Mouse (Mus musculus) neural tube, embryonic 14.5 days (tissue): ENCODE results near the gene Gm11559. TPM values are rescaled to one million over a fixed set of nuclear protein-coding genes. Genes with fewer than 3 reads are reported as not detected.
"Not testable (repeated sequence)": the region's sequence is repeated elsewhere in the genome, so short reads cannot be mapped to it uniquely, and the experiment has no call there.

Experiments used
- ATAC-seq: fragments of 200-750 bp; cut with Nextera tagmentation; 2 replicates; pipeline ENCODE4 v1.8.0; 2017; ENCODE audit warnings: low read depth, mild to moderate bottlenecking, moderate TSS enrichment, moderate library complexity
- H3K27ac ChIP-seq: fragments of 300-500 bp; sonication (generic); 2 replicates; pipeline ENCODE4 v1.5.1; 2014; ENCODE audit warnings: low read depth, mild to moderate bottlenecking, control low read depth, low read length, moderate library complexity, mixed read lengths
- H3K27me3 ChIP-seq: fragments of 300-500 bp; sonication (generic); 2 replicates; pipeline ENCODE4 v1.6.1; 2014; ENCODE audit warnings: low read length; ENCODE audit not compliant: control insufficient read depth, insufficient read depth
- H3K36me3 ChIP-seq: fragments of 300-500 bp; sonication (generic); 2 replicates; pipeline ENCODE4 v1.6.1; 2014; ENCODE audit warnings: low read length, mixed read lengths; ENCODE audit not compliant: control insufficient read depth, insufficient read depth
- H3K4me1 ChIP-seq: fragments of 300-500 bp; sonication (generic); 2 replicates; pipeline ENCODE4 v1.6.1; 2014; ENCODE audit warnings: low read length; ENCODE audit not compliant: control insufficient read depth, insufficient read depth
- H3K4me2 ChIP-seq: fragments of 300-500 bp; sonication (generic); 2 replicates; pipeline ENCODE4 v1.6.1; 2014; ENCODE audit warnings: mild to moderate bottlenecking, low read depth, low read length, control low read depth
- H3K4me3 ChIP-seq: fragments of 300-500 bp; sonication (generic); 2 replicates; pipeline ENCODE4 v1.5.1; 2014; ENCODE audit warnings: low read depth, low read length, control low read depth, mixed read lengths
- H3K9ac ChIP-seq: fragments of 300-500 bp; sonication (generic); replicated peaks from 2 replicates; pipeline ENCODE4 v1.6.1; 2014; ENCODE audit warnings: low read depth, mild to moderate bottlenecking, control low read depth, low read length, mixed read lengths
- H3K9me3 ChIP-seq: fragments of 300-500 bp; sonication (generic); 2 replicates; pipeline ENCODE4 v1.6.1; 2016; ENCODE audit warnings: low read length; ENCODE audit not compliant: control insufficient read depth
- WGBS: fragments of 180-500 bp; shearing (Covaris S2); extraction: QIAGEN DNeasy Blood & Tissue Kit; methylation state at CpG from one replicate; pipeline ENCODE4 v1.1.7; 2014; 5-methylcytosine and 5-hydroxymethylcytosine counted together
- polyA plus RNA-seq: library from polyadenylated mRNA; unstranded; fragments of >200 nt; fragmentation: Nextera tagmentation; extraction: Ambion mirVana; gene quantifications from 2 replicates; pipeline ENCODE4 v1.2.1, GENCODE M21; 2014

The Gm11559 gene
- polyA plus RNA-seq, 1 experiment from 2014 or later = not detected

GRCm38 (mm10) chr11:99873089-99873488, 8.8 kb downstream of the Gm11559 start, which contains the start of gene Krtap9-1:
TSS of gene Krtap9-1 (plus strand) at chr11:99873389.
- WGBS = 86% methylated on average over 1 of the region's 1 CpGs
- H3K4me3 ChIP-seq, H3K9ac ChIP-seq, H3K27ac ChIP-seq, H3K36me3 ChIP-seq, ATAC-seq, H3K4me1 ChIP-seq, H3K9me3 ChIP-seq, H3K27me3 ChIP-seq, H3K4me2 ChIP-seq: not testable (repeated sequence)

GRCm38 (mm10) chr11:99878887-99879286, 14.6 kb downstream of the Gm11559 start, which contains the start of gene Gm11567:
TSS of gene Gm11567 (plus strand) at chr11:99879187.
- H3K27me3 ChIP-seq, H3K27ac ChIP-seq, H3K9ac ChIP-seq, H3K4me2 ChIP-seq, ATAC-seq, H3K36me3 ChIP-seq, H3K4me1 ChIP-seq, H3K9me3 ChIP-seq, H3K4me3 ChIP-seq: not testable (repeated sequence)
- WGBS = 54% methylated on average over 1 of the region's 1 CpGs

- H3K27me3 ChIP-seq = no peaks in the 10 kb centered on the region
- no peak within 1 kb of the TSS for H3K4me3 ChIP-seq
- H3K4me2 ChIP-seq = no peak within 1 kb of the TSS
- no peaks in the 10 kb centered on the region for H3K36me3 ChIP-seq
- no peak within 1 kb of the TSS for H3K9ac ChIP-seq
- no peaks in the 10 kb centered on the region for H3K4me1 ChIP-seq
- no peak within 1 kb of the TSS for H3K27ac ChIP-seq
- WGBS = 89% methylated on average over 2 of the region's 2 CpGs
- ATAC-seq = no peak
- H3K9me3 ChIP-seq = no peaks in the 10 kb centered on the region
Observed at GRCm38 (mm10) chr11:99907620-99908019, 43.3 kb downstream of the Gm11559 start, which contains the start of gene Krtap31-1. TSS of gene Krtap31-1 (plus strand) at chr11:99907920.

GRCm38 (mm10) chr11:99914451-99914850, 50.2 kb downstream of the Gm11559 start, which contains the start of gene Gm11565:
TSS of gene Gm11565 (plus strand) at chr11:99914751.
- Histone ChIP-seq H3K27ac (no peak within 1 kb of the TSS), H3K36me3 (no peaks in the 10 kb centered on the region), H3K9ac (no peak within 1 kb of the TSS), H3K9me3 (no peaks in the 10 kb centered on the region), H3K27me3 (no peaks in the 10 kb centered on the region), H3K4me2 (no peak within 1 kb of the TSS), H3K4me1 (no peaks in the 10 kb centered on the region), H3K4me3 (no peak within 1 kb of the TSS)
- WGBS = 90% methylated on average over 3 of the region's 3 CpGs
- ATAC-seq = no peak

Other genes starting within 250 kb of the Gm11559 start
- gene Krtap2-4, start 249.6 kb upstream of the Gm11559 start, polyA plus RNA-seq = not detected in 2 replicates
- not detected in 2 replicates for gene Gm11562, start 244.0 kb upstream of the Gm11559 start, polyA plus RNA-seq
- gene Krtap4-1, start 236.2 kb upstream of the Gm11559 start, polyA plus RNA-seq = not detected in 2 replicates
- gene Krtap4-2, start 229.4 kb upstream of the Gm11559 start, polyA plus RNA-seq = not detected in 2 replicates
- gene Krtap4-7, start 220.4 kb upstream of the Gm11559 start, polyA plus RNA-seq = not detected in 2 replicates
- not detected in 2 replicates for gene Gm11555, start 214.2 kb upstream of the Gm11559 start, polyA plus RNA-seq
- not detected in 2 replicates for gene Gm11563, start 205.5 kb upstream of the Gm11559 start, polyA plus RNA-seq
- not detected in 2 replicates for gene Krtap4-6, start 198.5 kb upstream of the Gm11559 start, polyA plus RNA-seq
- gene Gm14190, start 173.7 kb upstream of the Gm11559 start, polyA plus RNA-seq = not detected in 2 replicates
- not detected in 2 replicates for gene Gm14180, start 130.2 kb upstream of the Gm11559 start, polyA plus RNA-seq
- not detected in 2 replicates for gene Gm11595, start 91.6 kb upstream of the Gm11559 start, polyA plus RNA-seq
- gene Krtap4-8, start 83.8 kb upstream of the Gm11559 start, polyA plus RNA-seq = not detected in 2 replicates
- gene Krtap4-9, start 79.3 kb upstream of the Gm11559 start, polyA plus RNA-seq = not detected in 2 replicates
- not detected in 2 replicates for gene Gm11596, start 71.0 kb upstream of the Gm11559 start, polyA plus RNA-seq
- gene Gm11569, start 65.5 kb upstream of the Gm11559 start, polyA plus RNA-seq = not detected in 2 replicates
- not detected in 2 replicates for gene Gm11554, start 60.0 kb upstream of the Gm11559 start, polyA plus RNA-seq
- gene Krtap4-13, start 54.6 kb upstream of the Gm11559 start, polyA plus RNA-seq = not detected in 2 replicates
- gene Gm11564, start 48.8 kb upstream of the Gm11559 start, polyA plus RNA-seq = not detected in 2 replicates
- not detected in 2 replicates for gene 2300003K06Rik, start 26.4 kb upstream of the Gm11559 start, polyA plus RNA-seq
- gene Krtap4-16, start 12.9 kb upstream of the Gm11559 start, polyA plus RNA-seq = not detected in 2 replicates
- not detected in 2 replicates for gene Gm11568, start 6.6 kb upstream of the Gm11559 start, polyA plus RNA-seq
- not detected in 2 replicates for gene Krtap9-1, start 8.9 kb downstream of the Gm11559 start, polyA plus RNA-seq
- not detected in 2 replicates for gene Gm11567, start 14.7 kb downstream of the Gm11559 start, polyA plus RNA-seq
- gene Krtap31-1, start 43.4 kb downstream of the Gm11559 start, polyA plus RNA-seq = not detected in 2 replicates
- not detected in 2 replicates for gene Gm11565, start 50.3 kb downstream of the Gm11559 start, polyA plus RNA-seq
- gene Krtap31-2, start 71.8 kb downstream of the Gm11559 start, polyA plus RNA-seq = not detected in 2 replicates
- not detected in 2 replicates for gene Krtap9-5, start 84.0 kb downstream of the Gm11559 start, polyA plus RNA-seq
- gene Krtap29-1, start 114.6 kb downstream of the Gm11559 start, polyA plus RNA-seq = not detected in 2 replicates
- 0.24 TPM in 1 of 2 replicates, not detected in the other for gene Krtap16-1, start 122.1 kb downstream of the Gm11559 start, polyA plus RNA-seq
- 0.56 and 0.86 TPM in 2 replicates for gene Krtap17-1, start 129.5 kb downstream of the Gm11559 start, polyA plus RNA-seq
- not detected in 2 replicates for gene Krt33a, start 151.7 kb downstream of the Gm11559 start, polyA plus RNA-seq
- not detected in 2 replicates for gene Krt33b, start 165.4 kb downstream of the Gm11559 start, polyA plus RNA-seq
- not detected in 2 replicates for gene Krt34, start 177.1 kb downstream of the Gm11559 start, polyA plus RNA-seq
- not detected in 2 replicates for gene Krt31, start 186.1 kb downstream of the Gm11559 start, polyA plus RNA-seq
- not detected in 2 replicates for gene Krt32, start 223.8 kb downstream of the Gm11559 start, polyA plus RNA-seq
- gene Krt35, start 231.8 kb downstream of the Gm11559 start, polyA plus RNA-seq = not detected in 2 replicates
- gene Krt36, start 241.2 kb downstream of the Gm11559 start, polyA plus RNA-seq = not detected in 2 replicates